Comparison of ENCODE assay signal across 20 mouse cellular contexts in the genomic region with DNA sequence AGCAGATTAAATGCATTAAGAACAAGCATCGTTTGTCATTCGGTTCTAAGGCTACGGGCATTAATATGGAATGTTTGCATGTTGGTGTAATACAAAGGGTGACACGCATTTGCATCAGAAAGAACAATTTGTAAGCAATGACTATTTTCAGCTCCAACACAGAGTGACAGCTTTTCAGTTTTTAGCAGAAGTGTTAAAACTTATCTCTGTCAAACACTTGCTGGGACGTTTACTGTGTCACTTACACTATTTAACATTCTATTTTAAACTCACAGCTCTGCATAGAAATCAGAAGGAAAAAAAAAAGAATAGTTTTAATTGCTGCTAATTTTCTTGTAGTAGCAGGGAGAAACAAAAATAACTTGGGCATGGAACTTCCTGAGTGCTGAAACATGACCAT. TPM values are rescaled to one million over a fixed set of nuclear protein-coding genes. Genes with fewer than 3 reads are reported as not detected.
DNase-seq lines count a peak whose midpoint lies in the region; ATAC-seq and TF ChIP-seq lines count a peak whose summit lies in the region.
"Had no signal": no experiment of that assay in that cellular context is flagged by ENCODE, and none has a peak within 500 bp of the region (broad histone marks: within the 10 kb centered on the region; RNA-seq: fewer than 3 reads in every experiment).

No protein-coding gene starts in this region.

- no peaks in the 10 kb centered on the region for H3K9me3 ChIP-seq in forebrain, embryonic 13.5 days (replicated peaks)
- H3K9me3 ChIP-seq in forebrain, embryonic 12.5 days = no peaks in the 10 kb centered on the region
- no peaks in the 10 kb centered on the region for H3K9me3 ChIP-seq in heart, embryonic 13.5 days
- no peaks in the 10 kb centered on the region for H3K9me3 ChIP-seq in megakaryocyte, embryonic 14.5 days
- no peaks in the 10 kb centered on the region for H3K9me3 ChIP-seq in midbrain, postnatal 0 days (ENCODE audit: low read length)
- H3K9me3 ChIP-seq: hindbrain, embryonic 13.5 days; lung, embryonic 15.5 days had no signal

- no peak for TF ChIP-seq CTCF in midbrain, postnatal 0 days (IDR thresholded peaks at IDR 0.05)

- 36% methylated on average over 5 of the region's 5 CpGs for WGBS in forebrain, embryonic 13.5 days
- 36% methylated on average over 5 of the region's 5 CpGs for WGBS in forebrain, embryonic 12.5 days
- WGBS in heart, embryonic 13.5 days = 58% methylated on average over 5 of the region's 5 CpGs
- 31% methylated on average over 5 of the region's 5 CpGs for WGBS in midbrain, postnatal 0 days

- no peaks in the 10 kb centered on the region for H3K36me3 ChIP-seq in forebrain, embryonic 13.5 days (ENCODE audit: poor library complexity, severe bottlenecking)
- H3K36me3 ChIP-seq in forebrain, embryonic 12.5 days (replicated peaks) = no peaks in the 10 kb centered on the region
- H3K36me3 ChIP-seq in heart, embryonic 13.5 days = no peaks in the 10 kb centered on the region
- H3K36me3 ChIP-seq in megakaryocyte, embryonic 14.5 days (replicated peaks; ENCODE audit: low read length) = no peaks in the 10 kb centered on the region
- no peaks in the 10 kb centered on the region for H3K36me3 ChIP-seq in midbrain, postnatal 0 days (ENCODE audit: insufficient read depth, low read length)
- H3K36me3 ChIP-seq: hindbrain, embryonic 13.5 days; lung, embryonic 15.5 days had no signal

- H3K27ac ChIP-seq in forebrain, embryonic 13.5 days = no peak overlapping the region
- H3K27ac ChIP-seq in forebrain, embryonic 12.5 days = no peak overlapping the region
- H3K27ac ChIP-seq in heart, embryonic 13.5 days (replicated peaks) = peak overlapping the region; percentile 86
- H3K27ac ChIP-seq in midbrain, postnatal 0 days (ENCODE audit: low read depth, low read length) = no peak overlapping the region
- H3K27ac ChIP-seq: hindbrain, embryonic 13.5 days; lung, embryonic 15.5 days; macrophage had no signal

- no peak overlapping the region for H3K9ac ChIP-seq in forebrain, embryonic 13.5 days
- no peak overlapping the region for H3K9ac ChIP-seq in forebrain, embryonic 12.5 days
- no peak overlapping the region for H3K9ac ChIP-seq in heart, embryonic 13.5 days
- H3K9ac ChIP-seq in midbrain, postnatal 0 days (replicated peaks; ENCODE audit: low read length, poor library complexity, severe bottlenecking) = no peak overlapping the region
- H3K9ac ChIP-seq: hindbrain, embryonic 13.5 days; lung, embryonic 15.5 days had no signal

- no peak overlapping the region for H3K4me3 ChIP-seq in forebrain, embryonic 13.5 days
- no peak overlapping the region for H3K4me3 ChIP-seq in forebrain, embryonic 12.5 days (replicated peaks)
- no peak overlapping the region for H3K4me3 ChIP-seq in heart, embryonic 13.5 days
- peak overlapping the region; percentile 53 for H3K4me3 ChIP-seq in megakaryocyte, embryonic 14.5 days (replicated peaks)
- no peak overlapping the region for H3K4me3 ChIP-seq in midbrain, postnatal 0 days (ENCODE audit: low read depth, low read length)
- H3K4me3 ChIP-seq: hindbrain, embryonic 13.5 days; lung, embryonic 15.5 days; myocyte had no signal

- no peak for DNase-seq in heart, adult 9 months (ENCODE audit: low spot score in 2 of 2)
- no peak for DNase-seq in urinary bladder, adult 18-20 months (ENCODE audit: low spot score in 2 of 2)
- no peak for DNase-seq in midbrain, postnatal 0 days (ENCODE audit: low spot score)
- DNase-seq: adrenal gland, postnatal 14 days; cerebellum, adult 11 months; cerebellum, postnatal 10 days; gastrocnemius, postnatal 36 days; kidney, adult 9 months; kidney, postnatal 25 days; midbrain, embryonic 14.5 days; thymus, postnatal 36 days had no signal

- ATAC-seq in forebrain, embryonic 13.5 days = peak; percentile 36; the same call in 1 of the 2 replicates
- no peak for ATAC-seq in forebrain, embryonic 12.5 days (ENCODE audit: low FRiP score)
- no peak for ATAC-seq in heart, embryonic 13.5 days (ENCODE audit: extremely low read depth, insufficient number of reproducible peaks, low FRiP score, low TSS enrichment)
- no peak for ATAC-seq in megakaryocyte, adult 5-6 weeks (ENCODE audit: poor library complexity, severe bottlenecking)
- no peak for ATAC-seq in midbrain, postnatal 0 days (ENCODE audit: low FRiP score)

- H3K4me2 ChIP-seq in forebrain, embryonic 13.5 days = no peak overlapping the region
- H3K4me2 ChIP-seq in forebrain, embryonic 12.5 days = no peak overlapping the region
- no peak overlapping the region for H3K4me2 ChIP-seq in heart, embryonic 13.5 days
- H3K4me2 ChIP-seq in midbrain, postnatal 0 days (ENCODE audit: low read depth, low read length, poor library complexity, severe bottlenecking) = no peak overlapping the region
- H3K4me2 ChIP-seq: hindbrain, embryonic 13.5 days; lung, embryonic 15.5 days had no signal

- no peaks in the 10 kb centered on the region for H3K27me3 ChIP-seq in forebrain, embryonic 13.5 days
- H3K27me3 ChIP-seq in forebrain, embryonic 12.5 days = no peaks in the 10 kb centered on the region
- H3K27me3 ChIP-seq in heart, embryonic 13.5 days (replicated peaks) = no peaks in the 10 kb centered on the region
- no peaks in the 10 kb centered on the region for H3K27me3 ChIP-seq in megakaryocyte, embryonic 14.5 days (replicated peaks)
- no peaks in the 10 kb centered on the region for H3K27me3 ChIP-seq in midbrain, postnatal 0 days (ENCODE audit: insufficient read depth, low read length)
- H3K27me3 ChIP-seq: hindbrain, embryonic 13.5 days; lung, embryonic 15.5 days had no signal

- H3K4me1 ChIP-seq in forebrain, embryonic 13.5 days = 0 out of 2 replicates have a peak, but pooled peaks cover 8% of the 10 kb centered on the region
- peaks cover 4% of the 10 kb centered on the region; the same call in 1 of the 2 replicates for H3K4me1 ChIP-seq in forebrain, embryonic 12.5 days
- H3K4me1 ChIP-seq in heart, embryonic 13.5 days = peaks cover 28% of the 10 kb centered on the region
- H3K4me1 ChIP-seq in megakaryocyte, embryonic 14.5 days = peaks cover 98% of the 10 kb centered on the region
- H3K4me1 ChIP-seq in midbrain, postnatal 0 days (ENCODE audit: insufficient read depth, low read length) = no peaks in the 10 kb centered on the region
- H3K4me1 ChIP-seq: hindbrain, embryonic 13.5 days; lung, embryonic 15.5 days had no signal

RNA-seq across cellular contexts. Expression of a gene that starts 18.7 kb away (rescaled TPM):
- 32.8 and 34.2 TPM in 2 replicates for polyA plus RNA-seq in forebrain, embryonic 13.5 days (2015; fragmentation: Nextera tagmentation; extraction: Ambion mirVana)
- polyA plus RNA-seq in forebrain, embryonic 12.5 days (2016; fragmentation: Nextera tagmentation; extraction: Ambion mirVana) = 32.5 and 35.5 TPM in 2 replicates
- 28.9 and 32.3 TPM in 2 replicates for polyA plus RNA-seq in heart, embryonic 13.5 days (2015; fragmentation: Nextera tagmentation; extraction: Ambion mirVana)
- polyA plus RNA-seq in megakaryocyte, embryonic 14.5 days (2012; ENCODE audit: insufficient read depth, low replicate concordance) = 87.2 and 216 TPM in 2 replicates
- 14.0 and 17.0 TPM in 2 replicates for total RNA-seq in megakaryocyte, adult 5-6 weeks (2015)
- 15.4 and 15.8 TPM in 2 replicates for total RNA-seq in megakaryocyte, adult 5-6 weeks (2017)
- 18.4 and 24.8 TPM in 2 replicates for total RNA-seq in midbrain, postnatal 0 days (2014; rRNA removed)
- polyA plus RNA-seq in midbrain, postnatal 0 days (2015; fragmentation: Nextera tagmentation; extraction: Ambion mirVana) = 24.2 and 24.8 TPM in 2 replicates

RNA-seq across cellular contexts. Expression of a gene that starts 22.4 kb away (rescaled TPM):
- polyA plus RNA-seq in forebrain, embryonic 13.5 days (2015; fragmentation: Nextera tagmentation; extraction: Ambion mirVana) = 0.58 and 0.67 TPM in 2 replicates
- polyA plus RNA-seq in forebrain, embryonic 12.5 days (2016; fragmentation: Nextera tagmentation; extraction: Ambion mirVana) = 1.5 and 2.0 TPM in 2 replicates
- polyA plus RNA-seq in heart, embryonic 13.5 days (2015; fragmentation: Nextera tagmentation; extraction: Ambion mirVana) = 2.9 and 5.0 TPM in 2 replicates
- 35.2 and 81.5 TPM in 2 replicates for polyA plus RNA-seq in megakaryocyte, embryonic 14.5 days (2012; ENCODE audit: insufficient read depth, low replicate concordance)
- total RNA-seq in megakaryocyte, adult 5-6 weeks (2015) = 41.9 and 44.6 TPM in 2 replicates
- 36.0 and 46.8 TPM in 2 replicates for total RNA-seq in megakaryocyte, adult 5-6 weeks (2017)
- total RNA-seq in midbrain, postnatal 0 days (2014; rRNA removed) = 1.8 and 7.8 TPM in 2 replicates
- 0.92 and 1.1 TPM in 2 replicates for polyA plus RNA-seq in midbrain, postnatal 0 days (2015; fragmentation: Nextera tagmentation; extraction: Ambion mirVana)
